Mouse (Mus musculus) granulocyte monocyte progenitor cell, adult 5-6 weeks (primary cell): ENCODE results near the gene Pla1a. TPM values are rescaled to one million over a fixed set of nuclear protein-coding genes. Genes with fewer than 3 reads are reported as not detected.
"Not testable (repeated sequence)": the region's sequence is repeated elsewhere in the genome, so short reads cannot be mapped to it uniquely, and the experiment has no call there.

Experiments used
- ATAC-seq: replicated peaks from 2 replicates; pipeline ENCODE4 v1.8.0; 2016; ENCODE audit warnings: mild to moderate bottlenecking, moderate TSS enrichment, inconsistent platforms; ENCODE audit not compliant: poor library complexity, severe bottlenecking
- total RNA-seq, 2 experiments: library from RNA; stranded (forward) in 1 of 2; stranded (reverse) in 1 of 2; fragments of 200-712, 200-1000 nt in 1 of 2; fragments of >200 nt in 1 of 2; fragmentation: Nextera tagmentation in 1 of 2; gene quantifications; 2 replicates each; pipeline ENCODE4 v1.2.3; 2014 to 2017

Gene Pla1a
- total RNA-seq, 2 experiments from 2014 or later = not detected

DNA sequence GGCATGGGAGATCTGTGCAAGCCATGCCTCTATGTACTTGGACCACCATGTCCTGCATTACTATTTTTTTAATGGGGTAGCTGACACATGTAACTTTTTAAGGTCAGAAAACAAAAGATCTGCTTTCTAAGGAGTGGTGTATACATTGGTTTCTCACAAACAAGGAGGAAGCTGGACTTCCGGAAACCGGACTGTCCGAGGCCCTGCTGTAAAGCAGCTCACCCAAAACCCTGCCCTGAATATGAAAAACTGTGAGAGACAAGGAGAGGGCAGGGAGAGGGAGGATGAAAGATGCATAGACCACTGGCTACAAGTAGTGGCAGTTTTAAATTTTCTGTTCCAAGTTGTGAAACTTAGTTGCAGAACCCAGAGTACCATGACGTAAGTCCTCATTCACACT is 27.0 kb upstream of the Pla1a start:
- no peak for ATAC-seq

- peak; percentile 62 for ATAC-seq
Measured at GRCm38 (mm10) chr16:38458600-38459280, 25.8 kb upstream of the Pla1a start.

GRCm38 (mm10) chr16:38456812-38457567 is 24.0 kb upstream of the Pla1a start:
- ATAC-seq = peak; percentile 70

- no peak for ATAC-seq
Measured at GRCm38 (mm10) chr16:38455511-38456418, 22.8 kb upstream of the Pla1a start, which contains the start of gene Cd80. TSS of gene Cd80 (plus strand) at chr16:38455561.

DNA sequence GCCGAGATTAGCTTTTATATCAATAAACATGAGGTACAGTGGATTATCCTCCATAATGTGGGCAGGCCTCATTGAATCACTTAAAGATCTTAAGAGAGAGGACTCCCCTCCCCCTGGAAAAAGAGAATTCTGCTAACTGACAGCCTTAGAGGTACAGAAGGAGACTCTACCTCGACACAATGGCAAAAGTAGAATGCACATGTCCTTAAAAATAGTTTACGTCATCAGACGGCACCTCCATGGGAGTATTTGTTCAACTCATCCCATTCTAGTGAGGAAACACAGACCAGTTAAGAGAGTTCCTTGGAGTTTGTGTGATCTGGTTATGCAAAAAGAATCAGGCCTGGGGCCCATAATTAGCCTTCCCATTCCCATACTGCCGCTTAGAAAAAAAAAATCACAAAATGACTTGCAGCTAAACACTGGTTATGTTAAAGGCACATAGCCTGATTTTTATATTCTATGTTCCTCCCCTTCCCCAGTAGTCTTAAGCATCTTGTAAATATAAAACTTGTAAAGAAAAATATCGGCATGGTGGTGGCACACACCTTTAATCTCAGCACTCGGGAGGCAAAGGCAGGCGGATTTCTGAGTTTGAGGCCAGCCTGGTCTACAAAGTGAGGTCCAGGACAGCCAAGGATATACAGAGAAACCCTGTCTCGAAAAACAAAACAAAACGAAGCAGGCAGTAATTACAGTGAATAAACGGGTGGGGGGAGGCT is 21.7 kb upstream of the Pla1a start:
- no peak for ATAC-seq

- ATAC-seq = no peak
Measured at GRCm38 (mm10) chr16:38453952-38454351, 21.0 kb upstream of the Pla1a start.

- no peak for ATAC-seq
Measured at GRCm38 (mm10) chr16:38453203-38453553, 20.2 kb upstream of the Pla1a start.

- ATAC-seq = peak; percentile 83
Measured at GRCm38 (mm10) chr16:38452442-38453202, 19.7 kb upstream of the Pla1a start, which contains the start of gene Adprh. TSS of gene Adprh (minus strand) at chr16:38452703.

GRCm38 (mm10) chr16:38451421-38452205 is 18.7 kb upstream of the Pla1a start:
- ATAC-seq = no peak

DNA sequence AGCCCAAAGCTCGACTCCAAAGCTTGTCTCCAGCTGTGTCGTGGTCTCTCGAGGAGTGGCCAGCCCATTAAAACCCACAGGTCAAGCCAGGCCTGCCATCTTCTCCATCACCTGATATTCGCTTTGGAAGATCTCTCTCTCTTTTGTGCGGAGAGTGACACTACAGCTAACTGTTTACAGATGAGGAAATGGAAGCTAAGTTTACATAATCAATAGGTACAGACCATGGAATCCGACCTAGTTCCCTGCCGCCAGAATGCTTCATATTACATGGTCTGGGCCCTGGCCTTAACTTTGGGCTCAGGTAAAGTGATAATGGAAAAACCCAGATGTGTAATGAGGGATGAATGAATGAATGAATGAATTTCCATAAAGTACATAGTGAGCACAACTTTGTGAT is 17.8 kb upstream of the Pla1a start:
- ATAC-seq = no peak

GRCm38 (mm10) chr16:38448458-38448857 is 15.5 kb upstream of the Pla1a start:
- ATAC-seq = no peak

GRCm38 (mm10) chr16:38447366-38447765 is 14.4 kb upstream of the Pla1a start:
- no peak for ATAC-seq

DNA sequence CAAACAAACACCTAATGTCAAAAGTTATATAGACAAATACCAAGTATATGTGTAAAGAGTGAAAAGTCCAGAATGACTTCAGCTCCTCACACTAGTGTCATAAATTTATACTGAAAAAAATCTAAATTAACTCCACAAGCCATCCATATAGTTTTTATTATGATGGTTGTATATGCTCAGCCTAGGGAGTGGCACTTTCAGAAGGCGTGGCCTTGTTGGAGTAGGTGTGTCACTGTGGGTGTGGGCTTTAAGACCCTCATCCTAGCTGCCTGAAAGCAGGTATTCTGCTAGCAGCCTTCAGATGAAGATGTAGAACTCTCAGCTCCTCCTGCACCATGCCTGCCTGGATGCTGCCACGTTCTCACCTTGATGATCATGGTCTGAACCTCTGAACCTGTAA is 13.2 kb upstream of the Pla1a start:
- ATAC-seq = not testable (repeated sequence)

- ATAC-seq = no peak
Measured at GRCm38 (mm10) chr16:38445576-38445975, 12.6 kb upstream of the Pla1a start.

- ATAC-seq = no peak
Measured at GRCm38 (mm10) chr16:38445046-38445445, 12.1 kb upstream of the Pla1a start.

GRCm38 (mm10) chr16:38443721-38444464 is 10.9 kb upstream of the Pla1a start:
- no peak for ATAC-seq

DNA sequence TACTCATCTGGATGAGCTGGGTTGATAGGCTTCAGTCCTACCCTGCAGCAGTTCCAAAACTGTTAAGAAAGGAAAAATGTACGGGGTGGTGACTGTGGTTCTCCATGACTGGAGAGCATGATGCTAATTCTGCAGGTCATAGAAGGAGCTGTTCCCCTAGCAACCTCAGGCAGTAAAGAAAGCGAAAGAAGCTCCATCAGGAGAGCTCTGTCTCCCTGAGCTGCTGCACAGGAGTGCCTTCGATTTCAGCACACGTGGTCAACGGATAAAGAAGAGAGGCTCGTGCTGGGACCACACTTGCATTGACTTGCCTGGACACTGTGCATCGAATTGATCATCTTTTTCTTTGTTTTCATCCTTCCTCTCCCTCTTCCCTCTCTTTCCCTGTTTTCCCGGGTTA is 9.3 kb upstream of the Pla1a start:
- no peak for ATAC-seq

GRCm38 (mm10) chr16:38441611-38442010 is 8.7 kb upstream of the Pla1a start:
- no peak for ATAC-seq
